Mouse (Mus musculus): Measurements from ENCODE around the gene Ankrd50. TPM values are rescaled to one million over a fixed set of nuclear protein-coding genes. Genes with fewer than 3 reads are reported as not detected.

Gene Ankrd50
- polyA plus RNA-seq, 1 experiment from 2014 or later, result 22.3 TPM

GRCm38 (mm10) chr3:38490720-38491119 lies 6.1 kb upstream of the Ankrd50 start:
- no peak overlapping the region for H3K9ac ChIP-seq
- ATAC-seq (ENCODE audit: insufficient number of reproducible peaks, insufficient read depth, low FRiP score, low TSS enrichment, low read depth), result no peak
- H3K36me3 ChIP-seq, result no peaks in the 10 kb centered on the region
- 73% methylated on average over 2 of the region's 2 CpGs for WGBS
- H3K4me3 ChIP-seq, result no peak overlapping the region
- H3K4me2 ChIP-seq, result no peak overlapping the region
- H3K27ac ChIP-seq, result no peak overlapping the region
- no peaks in the 10 kb centered on the region; the same call in none of the 2 replicates for H3K27me3 ChIP-seq
- H3K4me1 ChIP-seq, result 0 out of 2 replicates have a peak, but pooled peaks cover 5% of the 10 kb centered on the region
- no peaks in the 10 kb centered on the region for H3K9me3 ChIP-seq

GRCm38 (mm10) chr3:38485107-38485545 lies 482 bp upstream of the Ankrd50 start:
- WGBS, result 1% methylated on average over 26 of the region's 26 CpGs

GRCm38 (mm10) chr3:38483551-38483950 lies 1.1 kb downstream of the Ankrd50 start:
- WGBS, result 6% methylated on average over 10 of the region's 10 CpGs

More at GRCm38 (mm10) chr3:38485107-38485545, 482 bp upstream of the Ankrd50 start:
- Histone ChIP-seq H3K9me3 (no peaks in the 10 kb centered on the region), H3K27ac (peak overlapping the region; percentile 64; the same call in 1 of the 2 replicates), H3K4me2 (peak overlapping the region; percentile 80), H3K27me3 (no peaks in the 10 kb centered on the region; the same call in none of the 2 replicates), H3K36me3 (peaks cover 2% of the 10 kb centered on the region; the same call in 1 of the 2 replicates), H3K9ac (no peak overlapping the region), H3K4me3 (peak overlapping the region; percentile 76), H3K4me1 (peaks cover 29% of the 10 kb centered on the region)
- ATAC-seq (ENCODE audit: insufficient number of reproducible peaks, insufficient read depth, low FRiP score, low TSS enrichment, low read depth), result no peak; the same call in 1 of the 2 replicates

GRCm38 (mm10) chr3:38482749-38483148 lies 1.9 kb downstream of the Ankrd50 start:
- Histone ChIP-seq H3K9me3 (no peaks in the 10 kb centered on the region), H3K4me1 (peaks cover 43% of the 10 kb centered on the region), H3K9ac (peak overlapping the region; percentile 90), H3K4me2 (peak overlapping the region; percentile 80), H3K27me3 (no peaks in the 10 kb centered on the region), H3K27ac (peak overlapping the region; percentile 45), H3K36me3 (peaks cover 21% of the 10 kb centered on the region), H3K4me3 (peak overlapping the region; percentile 76)
- 32% methylated on average over 11 of the region's 11 CpGs for WGBS
- ATAC-seq (ENCODE audit: insufficient number of reproducible peaks, insufficient read depth, low FRiP score, low TSS enrichment, low read depth), result no peak

More at GRCm38 (mm10) chr3:38483551-38483950, 1.1 kb downstream of the Ankrd50 start:
- H3K9ac ChIP-seq, result peak overlapping the region; percentile 90
- peak overlapping the region; percentile 45 for H3K27ac ChIP-seq
- no peak for ATAC-seq (ENCODE audit: insufficient number of reproducible peaks, insufficient read depth, low FRiP score, low TSS enrichment, low read depth)
- H3K27me3 ChIP-seq, result no peaks in the 10 kb centered on the region; the same call in 1 of the 2 replicates
- H3K4me1 ChIP-seq, result peaks cover 37% of the 10 kb centered on the region
- H3K9me3 ChIP-seq, result no peaks in the 10 kb centered on the region
- peak overlapping the region; percentile 80 for H3K4me2 ChIP-seq
- H3K4me3 ChIP-seq, result peak overlapping the region; percentile 76
- peaks cover 15% of the 10 kb centered on the region for H3K36me3 ChIP-seq

GRCm38 (mm10) chr3:38481106-38481505 lies 3.5 kb downstream of the Ankrd50 start:
- H3K4me2 ChIP-seq, result peak overlapping the region; percentile 80
- ATAC-seq (ENCODE audit: insufficient number of reproducible peaks, insufficient read depth, low FRiP score, low TSS enrichment, low read depth), result no peak
- H3K9me3 ChIP-seq, result no peaks in the 10 kb centered on the region
- H3K27me3 ChIP-seq, result no peaks in the 10 kb centered on the region
- 48% methylated on average over 1 of the region's 1 CpGs for WGBS
- H3K9ac ChIP-seq, result no peak overlapping the region
- H3K27ac ChIP-seq, result no peak overlapping the region
- H3K36me3 ChIP-seq, result peaks cover 34% of the 10 kb centered on the region
- H3K4me1 ChIP-seq, result peaks cover 51% of the 10 kb centered on the region
- H3K4me3 ChIP-seq, result peak overlapping the region; percentile 26

- H3K27me3 ChIP-seq, result no peaks in the 10 kb centered on the region
- H3K4me1 ChIP-seq, result peaks cover 70% of the 10 kb centered on the region
Measured at GRCm38 (mm10) chr3:38477936-38478335, 6.7 kb downstream of the Ankrd50 start.

GRCm38 (mm10) chr3:38475587-38475986 lies 9.1 kb downstream of the Ankrd50 start:
- no peak for ATAC-seq (ENCODE audit: insufficient number of reproducible peaks, insufficient read depth, low FRiP score, low TSS enrichment, low read depth)
- Histone ChIP-seq H3K4me3 (no peak overlapping the region), H3K27me3 (no peaks in the 10 kb centered on the region), H3K36me3 (peaks cover 54% of the 10 kb centered on the region), H3K9ac (no peak overlapping the region), H3K9me3 (no peaks in the 10 kb centered on the region), H3K4me2 (no peak overlapping the region; the same call in 1 of the 2 replicates), H3K4me1 (peaks cover 52% of the 10 kb centered on the region), H3K27ac (no peak overlapping the region)
- 33% methylated on average over 6 of the region's 6 CpGs for WGBS

More at GRCm38 (mm10) chr3:38477936-38478335, 6.7 kb downstream of the Ankrd50 start:
- Histone ChIP-seq H3K27ac (no peak overlapping the region), H3K9me3 (no peaks in the 10 kb centered on the region), H3K36me3 (peaks cover 42% of the 10 kb centered on the region), H3K4me3 (no peak overlapping the region), H3K4me2 (no peak overlapping the region), H3K9ac (no peak overlapping the region)
- 72% methylated on average over 1 of the region's 1 CpGs for WGBS
- ATAC-seq (ENCODE audit: insufficient number of reproducible peaks, insufficient read depth, low FRiP score, low TSS enrichment, low read depth), result no peak

- no peak for ATAC-seq (ENCODE audit: insufficient number of reproducible peaks, insufficient read depth, low FRiP score, low TSS enrichment, low read depth)
- no peak overlapping the region for H3K4me3 ChIP-seq
- H3K4me1 ChIP-seq, result peaks cover 44% of the 10 kb centered on the region
- H3K36me3 ChIP-seq, result peaks cover 40% of the 10 kb centered on the region
- WGBS, result 87% methylated on average over 4 of the region's 4 CpGs
- H3K9me3 ChIP-seq, result no peaks in the 10 kb centered on the region
- no peaks in the 10 kb centered on the region for H3K27me3 ChIP-seq
- no peak overlapping the region for H3K27ac ChIP-seq
- no peak overlapping the region for H3K4me2 ChIP-seq
- no peak overlapping the region for H3K9ac ChIP-seq
Measured at GRCm38 (mm10) chr3:38473138-38473537, 11.5 kb downstream of the Ankrd50 start.

GRCm38 (mm10) chr3:38471516-38471915 lies 13.1 kb downstream of the Ankrd50 start:
- Histone ChIP-seq H3K4me1 (peaks cover 48% of the 10 kb centered on the region), H3K36me3 (peaks cover 35% of the 10 kb centered on the region), H3K4me2 (no peak overlapping the region), H3K9me3 (no peaks in the 10 kb centered on the region), H3K9ac (no peak overlapping the region), H3K4me3 (no peak overlapping the region), H3K27ac (no peak overlapping the region), H3K27me3 (no peaks in the 10 kb centered on the region)
- no peak for ATAC-seq (ENCODE audit: insufficient number of reproducible peaks, insufficient read depth, low FRiP score, low TSS enrichment, low read depth)

- H3K4me1 ChIP-seq, result peaks cover 21% of the 10 kb centered on the region
- H3K9ac ChIP-seq, result no peak overlapping the region
- ATAC-seq (ENCODE audit: insufficient number of reproducible peaks, insufficient read depth, low FRiP score, low TSS enrichment, low read depth), result no peak
- H3K4me2 ChIP-seq, result no peak overlapping the region
- no peaks in the 10 kb centered on the region for H3K9me3 ChIP-seq
- H3K36me3 ChIP-seq, result peaks cover 46% of the 10 kb centered on the region
- H3K4me3 ChIP-seq, result no peak overlapping the region
- no peaks in the 10 kb centered on the region for H3K27me3 ChIP-seq
- 87% methylated on average over 8 of the region's 8 CpGs for WGBS
- H3K27ac ChIP-seq, result no peak overlapping the region
Measured at GRCm38 (mm10) chr3:38468131-38468530, 16.5 kb downstream of the Ankrd50 start.

GRCm38 (mm10) chr3:38466880-38467405 lies 17.7 kb downstream of the Ankrd50 start:
- peak overlapping the region; percentile 16; the same call in 1 of the 2 replicates for H3K27ac ChIP-seq
- WGBS, result 59% methylated on average over 8 of the region's 8 CpGs
- no peaks in the 10 kb centered on the region for H3K27me3 ChIP-seq
- H3K4me1 ChIP-seq, result peaks cover 19% of the 10 kb centered on the region
- H3K4me3 ChIP-seq, result no peak overlapping the region
- H3K36me3 ChIP-seq, result peaks cover 49% of the 10 kb centered on the region
- H3K9me3 ChIP-seq, result no peaks in the 10 kb centered on the region
- 0 out of 2 replicates have a peak overlapping the region, but pooled peaks have one; percentile 27 for H3K9ac ChIP-seq
- ATAC-seq (ENCODE audit: insufficient number of reproducible peaks, insufficient read depth, low FRiP score, low TSS enrichment, low read depth), result no peak
- no peak overlapping the region for H3K4me2 ChIP-seq

GRCm38 (mm10) chr3:38466139-38466538 lies 18.5 kb downstream of the Ankrd50 start:
- Histone ChIP-seq H3K9me3 (no peaks in the 10 kb centered on the region), H3K36me3 (peaks cover 52% of the 10 kb centered on the region), H3K27ac (no peak overlapping the region), H3K4me3 (no peak overlapping the region), H3K9ac (no peak overlapping the region), H3K4me1 (peaks cover 16% of the 10 kb centered on the region), H3K27me3 (no peaks in the 10 kb centered on the region), H3K4me2 (no peak overlapping the region)
- ATAC-seq (ENCODE audit: insufficient number of reproducible peaks, insufficient read depth, low FRiP score, low TSS enrichment, low read depth), result no peak
- WGBS, result 83% methylated on average over 5 of the region's 5 CpGs

Measured in embryonic facial prominence, embryonic 13.5 days (tissue).